Mouse (Mus musculus) kidney, postnatal 0 days (tissue): Measurements from ENCODE around the gene Ankzf1. TPM values are rescaled to one million over a fixed set of nuclear protein-coding genes. Genes with fewer than 3 reads are reported as not detected.

Experiments used
- ATAC-seq: fragments of 200-750 bp; cut with Nextera tagmentation; replicated peaks from 2 replicates; pipeline ENCODE4 v1.8.0; 2017; ENCODE audit warnings: low read depth, moderate number of reproducible peaks, moderate TSS enrichment, moderate library complexity; ENCODE audit not compliant: low FRiP score
- DNase-seq: peaks from one replicate; pipeline ENCODE4 v3.0.0-alpha.2; 2016; ENCODE audit warnings: low spot score
- H3K27ac ChIP-seq: fragments of 300-500 bp; sonication (generic); 2 replicates; pipeline ENCODE4 v1.5.1; 2014; ENCODE audit warnings: mild to moderate bottlenecking
- H3K27me3 ChIP-seq: fragments of 300-500 bp; sonication (generic); 2 replicates; pipeline ENCODE4 v1.6.1; 2014; ENCODE audit warnings: low read length, mixed read lengths; ENCODE audit not compliant: insufficient read depth
- H3K36me3 ChIP-seq: fragments of 300-500 bp; sonication (generic); 2 replicates; pipeline ENCODE4 v1.6.1; 2014; ENCODE audit warnings: low read length, mixed read lengths; ENCODE audit not compliant: insufficient read depth
- H3K4me1 ChIP-seq: fragments of 300-500 bp; sonication (generic); replicated peaks from 2 replicates; pipeline ENCODE4 v1.6.1; 2014; ENCODE audit warnings: antibody characterized with exemption, low read length, mixed read lengths; ENCODE audit not compliant: insufficient read depth
- H3K4me2 ChIP-seq: fragments of 300-500 bp; sonication (generic); 2 replicates; pipeline ENCODE4 v1.6.1; 2014; ENCODE audit warnings: mild to moderate bottlenecking, low read length, moderate library complexity, mixed read lengths
- H3K4me3 ChIP-seq: fragments of 300-500 bp; sonication (generic); replicated peaks from 2 replicates; pipeline ENCODE4 v1.5.1; 2014; ENCODE audit warnings: low read depth, low read length
- H3K9ac ChIP-seq: fragments of 300-500 bp; sonication (generic); 2 replicates; pipeline ENCODE4 v1.6.1; 2014; ENCODE audit warnings: low read depth, low read length
- H3K9me3 ChIP-seq: fragments of 300-500 bp; sonication (generic); replicated peaks from 2 replicates; pipeline ENCODE4 v1.6.1; 2016; ENCODE audit warnings: low read length, inconsistent platforms, mixed read lengths
- CTCF ChIP-seq: IDR thresholded peaks from 2 replicates; pipeline ENCODE4 v1.5.1; 2016; ENCODE audit warnings: antibody characterized with exemption, low read depth, mild to moderate bottlenecking, moderate library complexity
- WGBS: fragments of 180-500 bp; shearing (Covaris S2); extraction: QIAGEN DNeasy Blood & Tissue Kit; methylation state at CpG from one replicate; pipeline ENCODE4 v1.1.7; 2014; 5-methylcytosine and 5-hydroxymethylcytosine counted together
- polyA plus RNA-seq: library from polyadenylated mRNA; unstranded; fragments of >200 nt; fragmentation: Nextera tagmentation; extraction: Ambion mirVana; gene quantifications from 2 replicates; pipeline ENCODE4 v1.2.1, GENCODE M21; 2015

Gene Ankzf1
- polyA plus RNA-seq: 19.7 TPM in 2 replicates

- Histone ChIP-seq H3K9me3 (no peaks in the 10 kb centered on the region), H3K27me3 (no peaks in the 10 kb centered on the region), H3K9ac (peak within 1 kb of the TSS; percentile 89), H3K4me3 (peak within 1 kb of the TSS; percentile 92), H3K36me3 (peaks cover 20% of the 10 kb centered on the region), H3K27ac (peak within 1 kb of the TSS; percentile 93), H3K4me2 (peak within 1 kb of the TSS; percentile 94), H3K4me1 (peaks cover 13% of the 10 kb centered on the region)
- peak; percentile 99 for ATAC-seq
- DNase-seq: peak; percentile 100
- peak; percentile 37; the same call in 1 of the 2 replicates for TF ChIP-seq CTCF
- under 1% methylated on average over 54 of the region's 56 CpGs for WGBS
Measured at GRCm38 (mm10) chr1:75191622-75192402, at the start of gene Ankzf1, which contains the start of gene Atg9a. Gene Ankzf1, plus strand, starts transcription at chr1:75192151. Gene Atg9a, minus strand, starts transcription at chr1:75192196.

- Histone ChIP-seq H3K4me2 (peak within 1 kb of the TSS; percentile 88), H3K36me3 (peaks cover 32% of the 10 kb centered on the region), H3K9me3 (no peaks in the 10 kb centered on the region), H3K4me3 (peak within 1 kb of the TSS; percentile 73), H3K27ac (peak within 1 kb of the TSS; percentile 97), H3K9ac (peak within 1 kb of the TSS; percentile 85), H3K27me3 (no peaks in the 10 kb centered on the region), H3K4me1 (peaks cover 14% of the 10 kb centered on the region; the same call in 1 of the 2 replicates)
- ATAC-seq (peak; percentile 87), DNase-seq (peak; percentile 95)
- under 1% methylated on average over 80 of the region's 91 CpGs for WGBS
- peak; percentile 60 for TF ChIP-seq CTCF
Measured at GRCm38 (mm10) chr1:75142301-75143261, 49.4 kb upstream of the Ankzf1 start, which contains the start of the genes Cnppd1 and Retreg2. Gene Cnppd1, minus strand, starts transcription at chr1:75142711. Gene Retreg2, plus strand, starts transcription at chr1:75142778.

GRCm38 (mm10) chr1:75145589-75145988, 46.4 kb upstream of the Ankzf1 start:
- Histone ChIP-seq H3K4me3 (no peak overlapping the region), H3K27ac (no peak overlapping the region), H3K27me3 (no peaks in the 10 kb centered on the region), H3K9me3 (no peaks in the 10 kb centered on the region), H3K4me2 (no peak overlapping the region), H3K9ac (no peak overlapping the region), H3K36me3 (peaks cover 36% of the 10 kb centered on the region), H3K4me1 (peaks cover 11% of the 10 kb centered on the region; the same call in 1 of the 2 replicates)
- WGBS: 96% methylated on average over 3 of the region's 3 CpGs
- no peak for TF ChIP-seq CTCF
- DNase-seq: no peak
- no peak for ATAC-seq

GRCm38 (mm10) chr1:75147411-75148135, 44.4 kb upstream of the Ankzf1 start:
- WGBS: 82% methylated on average over 7 of the region's 7 CpGs
- Histone ChIP-seq H3K4me2 (no peak overlapping the region), H3K27me3 (no peaks in the 10 kb centered on the region), H3K9ac (no peak overlapping the region), H3K9me3 (no peaks in the 10 kb centered on the region), H3K36me3 (peaks cover 36% of the 10 kb centered on the region), H3K4me3 (no peak overlapping the region), H3K27ac (no peak overlapping the region), H3K4me1 (peaks cover 7% of the 10 kb centered on the region; the same call in 1 of the 2 replicates)
- no peak for TF ChIP-seq CTCF
- no peak for DNase-seq
- ATAC-seq: no peak

DNA sequence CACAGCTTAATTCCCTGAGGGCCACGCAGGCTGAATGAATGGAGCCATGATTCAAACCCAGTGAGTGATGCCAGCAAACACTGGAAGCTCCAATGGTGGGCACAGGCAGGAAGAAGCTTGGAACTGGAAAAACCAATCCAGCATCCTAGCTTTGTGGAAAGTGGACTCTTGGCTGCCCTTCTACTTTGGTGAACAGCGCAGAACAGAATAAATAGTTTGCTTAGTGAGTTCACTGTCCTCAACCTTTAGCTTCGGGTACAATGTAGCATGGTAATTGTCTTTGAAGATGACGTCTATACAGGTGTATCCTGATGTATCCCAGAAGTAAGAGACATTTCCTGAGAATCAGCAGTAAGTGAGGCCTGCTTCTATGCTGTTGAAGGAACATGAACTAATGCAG, 43.2 kb upstream of the Ankzf1 start:
- WGBS: 93% methylated on average over 4 of the region's 4 CpGs
- Histone ChIP-seq H3K4me3 (no peak overlapping the region), H3K4me2 (no peak overlapping the region), H3K36me3 (peaks cover 36% of the 10 kb centered on the region), H3K27me3 (no peaks in the 10 kb centered on the region), H3K27ac (no peak overlapping the region), H3K9ac (no peak overlapping the region), H3K9me3 (no peaks in the 10 kb centered on the region), H3K4me1 (peaks cover 1% of the 10 kb centered on the region; the same call in 1 of the 2 replicates)
- no peak for TF ChIP-seq CTCF
- no peak for ATAC-seq
- no peak for DNase-seq
